Mouse (Mus musculus) adrenal gland, adult (tissue): ENCODE measurements at regions not wholly inside any gene's neighbourhood (a gene's known extent, or its start where the extent isn't known, plus 50 kb on each side); places are given as distances from the start of the nearest gene placed in this dataset.

Source experiments
- DNase-seq, 2 experiments: peaks; one replicate each; pipeline ENCODE4 v3.0.0; 2022 to 2023; ENCODE audit warnings: low spot score in 1 of 2; ENCODE audit not compliant: inconsistent age in 2 of 2

- no peak for DNase-seq
Measured at GRCm38 (mm10) chr13:72691783-72692729, 63.4 kb downstream of the Irx2 start.

DNA sequence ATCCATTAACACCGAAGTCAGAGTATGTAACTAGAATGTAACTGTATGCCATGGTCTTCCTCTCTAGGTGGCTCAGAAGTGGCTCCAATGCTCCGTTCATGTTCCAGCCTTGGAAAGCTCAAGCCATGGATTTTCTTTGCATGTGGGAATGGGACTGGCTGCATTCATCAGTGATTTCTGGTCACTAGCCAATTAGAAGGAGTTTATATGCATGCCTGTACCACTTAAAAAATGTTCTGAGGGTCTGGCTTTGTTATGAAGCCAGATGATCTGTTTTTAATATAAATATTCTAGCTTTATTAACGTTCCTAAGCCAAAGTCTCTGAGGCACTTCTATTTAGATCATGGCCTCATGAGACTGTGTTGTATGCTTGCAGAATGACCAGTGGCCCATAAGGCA lies 78.8 kb downstream of the Irx2 start:
- DNase-seq: no peak

GRCm38 (mm10) chr13:72708728-72709127 lies 80.1 kb downstream of the Irx2 start:
- no peak for DNase-seq

- DNase-seq: no peak
Measured at GRCm38 (mm10) chr13:72710051-72710450, 81.4 kb downstream of the Irx2 start.

DNA sequence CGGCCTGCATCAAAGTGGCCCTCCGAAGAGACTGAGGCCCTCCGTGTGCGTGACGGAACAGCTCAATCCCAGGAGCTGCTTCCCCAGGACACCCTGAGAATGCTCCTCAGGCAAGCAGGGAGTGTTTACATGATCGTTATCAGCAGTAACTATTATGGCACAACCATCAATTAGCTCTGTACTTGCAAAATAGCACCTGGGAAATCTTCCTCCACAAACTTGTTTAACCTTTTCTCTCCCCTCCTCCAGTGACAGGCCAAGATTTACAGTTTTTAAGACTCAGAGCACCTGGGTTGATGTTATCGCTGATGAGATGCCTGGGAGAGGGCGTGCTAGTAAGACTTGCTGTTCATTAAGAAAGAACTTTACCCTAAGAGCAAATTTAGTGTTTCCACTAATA lies 82.5 kb downstream of the Irx2 start:
- no peak for DNase-seq

- DNase-seq: no peak
Measured at GRCm38 (mm10) chr13:72711842-72712330, 83.3 kb downstream of the Irx2 start.

- no peak for DNase-seq
Measured at GRCm38 (mm10) chr13:72714793-72715192, 86.2 kb downstream of the Irx2 start.

- peak in 1 of 2 experiments; percentile 30 for DNase-seq
Measured at GRCm38 (mm10) chr13:72715959-72716680, 87.5 kb downstream of the Irx2 start.

- no peak for DNase-seq
Measured at GRCm38 (mm10) chr13:72727126-72727525, 98.5 kb downstream of the Irx2 start.

DNA sequence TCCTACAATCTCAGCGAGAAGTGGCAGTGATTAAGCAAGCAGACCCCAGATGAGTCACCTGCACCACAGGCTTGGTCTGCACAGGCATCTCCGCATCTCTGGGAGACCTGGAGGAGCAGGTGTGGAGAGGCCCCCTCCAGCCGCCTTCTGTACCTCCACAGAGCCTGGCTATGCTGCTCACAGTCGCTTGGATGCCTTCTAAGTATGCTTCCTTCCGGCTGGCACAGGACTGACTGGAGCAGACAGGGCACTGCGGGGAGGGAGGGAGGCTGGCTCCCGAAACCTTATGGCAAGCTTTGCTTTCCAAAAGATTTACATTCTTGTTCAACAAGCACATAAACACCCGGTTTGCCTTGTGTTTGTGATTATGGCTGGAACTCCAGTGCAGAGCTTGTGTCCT lies 107.3 kb downstream of the Irx2 start:
- DNase-seq: no peak

GRCm38 (mm10) chr13:72736992-72737391 lies 108.4 kb downstream of the Irx2 start:
- no peak for DNase-seq

DNA sequence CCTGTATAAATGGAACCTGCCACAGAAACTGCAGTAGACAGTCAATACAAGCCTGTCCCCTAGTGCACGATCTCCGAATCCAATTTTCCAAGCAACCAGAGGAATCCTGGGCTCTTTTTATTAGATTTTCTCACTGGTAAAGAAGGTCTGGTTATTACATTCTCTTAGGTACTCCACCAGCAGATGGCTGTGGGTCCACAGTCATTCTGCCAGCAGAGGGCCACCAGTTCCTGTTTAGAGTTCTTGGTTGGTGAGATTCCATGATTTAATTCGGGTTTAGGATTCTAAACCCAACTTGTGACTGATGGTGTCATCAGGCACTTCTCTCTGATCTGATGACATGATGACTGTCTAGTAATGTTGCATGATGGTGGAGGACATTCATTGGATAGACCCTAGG lies 118.6 kb downstream of the Irx2 start:
- DNase-seq: no peak

DNA sequence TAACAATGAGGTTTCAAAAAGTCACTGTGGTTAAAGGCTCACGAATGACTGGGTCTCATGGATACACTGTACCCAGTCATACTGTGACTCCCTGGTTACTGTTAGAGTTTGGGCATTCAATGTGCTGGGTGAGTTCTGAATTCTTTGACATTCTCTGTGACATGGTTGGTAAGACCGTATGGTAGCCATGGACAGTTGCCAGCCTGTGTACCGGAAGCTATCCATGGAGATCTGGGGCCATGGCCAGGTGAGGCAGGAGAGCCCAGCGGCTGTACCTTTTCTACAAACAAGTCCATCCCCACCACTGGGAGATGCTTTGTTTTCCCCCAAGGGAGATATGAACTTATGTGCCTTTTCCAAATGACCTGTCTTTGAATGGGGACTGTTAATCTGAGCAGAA lies 126.4 kb downstream of the Irx2 start:
- no peak for DNase-seq

DNA sequence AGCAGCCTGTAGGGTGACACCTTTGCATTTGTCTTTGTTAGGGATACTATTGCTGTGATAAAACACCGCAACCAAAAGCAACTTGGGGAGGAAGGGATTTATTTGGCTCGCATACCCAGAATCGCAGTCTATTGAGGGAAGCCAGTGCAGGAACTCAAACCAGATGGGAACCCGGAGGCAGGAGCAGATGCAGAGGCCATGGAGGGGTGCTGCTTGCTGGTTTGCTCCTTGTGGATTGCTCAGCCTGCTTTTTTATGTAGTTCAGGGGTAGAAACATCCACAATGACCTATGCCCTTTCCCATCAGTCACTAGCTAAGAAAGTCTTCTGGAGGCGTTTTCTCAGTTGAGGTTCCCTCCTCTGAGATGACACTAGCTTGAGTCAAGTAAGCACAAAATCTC lies 133.9 kb downstream of the Irx2 start:
- no peak for DNase-seq

GRCm38 (mm10) chr13:72763337-72763736 lies 134.7 kb downstream of the Irx2 start:
- DNase-seq: no peak

- DNase-seq: no peak
Measured at GRCm38 (mm10) chr13:72767306-72767705, 138.7 kb downstream of the Irx2 start.

DNA sequence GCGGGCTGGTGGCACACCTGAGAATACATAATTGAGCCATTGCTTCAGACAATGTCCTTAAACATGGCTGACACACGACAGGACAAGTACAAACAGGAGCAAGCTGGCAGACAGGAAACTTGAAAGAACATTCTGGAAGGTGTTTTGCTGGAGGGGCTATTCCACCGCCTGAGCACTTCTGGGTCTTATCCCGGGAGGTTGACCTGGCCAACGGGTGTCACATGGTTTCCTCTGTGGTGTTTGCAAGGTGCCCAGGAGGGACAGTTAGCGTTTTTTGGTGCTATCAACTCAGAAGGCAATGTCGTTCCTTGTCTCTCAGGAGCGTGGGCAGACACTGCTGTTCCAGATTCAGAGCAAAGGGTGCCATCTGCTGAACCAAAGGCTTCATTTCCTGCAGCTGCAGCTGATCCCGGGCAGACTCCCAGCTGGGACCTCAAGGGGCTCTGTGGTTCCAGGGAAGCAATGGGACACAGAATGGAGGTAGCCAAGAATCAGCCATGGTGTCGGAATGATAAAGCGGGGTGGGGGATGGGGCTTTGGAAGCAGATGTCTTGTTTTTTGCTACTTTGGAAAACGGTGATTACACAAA lies 140.5 kb downstream of the Irx2 start:
- DNase-seq: no peak

DNA sequence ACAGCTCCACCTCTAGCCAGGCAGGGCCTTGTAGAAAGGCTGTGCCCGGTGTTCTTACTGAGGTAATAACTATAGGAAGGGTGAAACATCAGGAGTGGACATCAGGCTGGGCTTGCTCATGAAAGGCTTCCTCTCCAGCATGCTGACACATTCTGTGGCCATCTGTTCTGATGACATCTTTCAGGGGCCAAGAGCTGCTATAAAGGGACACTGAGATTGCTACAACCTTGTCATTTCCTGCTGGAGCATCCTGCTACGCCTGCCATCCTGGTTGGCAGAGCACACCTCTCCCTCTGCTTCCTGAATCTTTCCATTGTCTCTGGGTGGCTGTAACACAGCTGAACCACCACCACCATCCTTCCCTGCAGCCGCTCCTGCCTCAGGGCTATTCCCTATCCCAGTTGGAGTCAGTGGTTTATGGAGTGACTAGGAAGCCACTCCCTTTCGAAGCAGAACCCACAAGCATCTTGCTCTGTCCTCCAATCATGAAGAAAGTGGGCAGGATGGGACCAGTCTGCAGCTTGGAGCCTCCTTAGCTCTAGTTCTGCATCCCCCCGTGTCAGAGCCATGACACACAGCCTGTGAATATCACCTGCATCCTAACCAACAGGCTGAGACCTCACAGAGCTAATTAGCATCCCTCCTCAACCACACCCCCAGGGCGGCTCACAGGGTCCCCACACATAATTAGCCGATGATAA lies 154.6 kb downstream of the Irx2 start:
- no peak for DNase-seq

DNA sequence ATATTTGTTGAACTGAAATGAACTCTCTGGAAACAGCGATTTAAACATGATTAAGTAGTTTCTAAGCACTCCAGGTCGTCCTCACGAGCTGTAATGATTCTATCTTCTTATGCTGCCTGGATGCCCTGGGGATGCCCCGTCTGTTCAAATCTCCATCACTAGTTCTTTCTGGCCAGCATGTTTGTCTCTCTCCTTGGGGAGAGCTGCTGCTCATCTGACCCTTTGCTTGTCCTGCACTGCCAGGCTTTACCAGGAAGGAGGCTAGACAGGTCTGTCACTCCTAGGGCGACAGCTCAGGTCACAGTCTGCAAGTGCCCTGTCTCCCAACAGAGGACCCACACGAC lies 155.1 kb downstream of the Irx2 start:
- DNase-seq: no peak

- DNase-seq: peak; percentile 4 to 26
Measured at GRCm38 (mm10) chr13:72792695-72793094, 164.1 kb downstream of the Irx2 start.

GRCm38 (mm10) chr13:72800021-72800420 lies 171.4 kb downstream of the Irx2 start:
- DNase-seq: no peak
